Mouse (Mus musculus) heart, embryonic 16.5 days (tissue): ENCODE measurements around the gene Gse1. TPM values are rescaled to one million over a fixed set of nuclear protein-coding genes. Genes with fewer than 3 reads are reported as not detected.

Experiments
- ATAC-seq: fragments of 200-750 bp; cut with Nextera tagmentation; replicated peaks from 2 replicates; pipeline ENCODE4 v1.8.0; 2017; ENCODE audit warnings: moderate number of reproducible peaks; ENCODE audit not compliant: insufficient read depth, low FRiP score; ENCODE audit errors: extremely low read depth
- H3K27ac ChIP-seq: fragments of 300-500 bp; sonication (generic); 2 replicates; pipeline ENCODE4 v1.5.1; 2014; ENCODE audit warnings: mild to moderate bottlenecking, low read length, control low read depth, moderate library complexity
- H3K27me3 ChIP-seq: fragments of 300-500 bp; sonication (generic); 2 replicates; pipeline ENCODE4 v1.6.1; 2014; ENCODE audit warnings: low read length, mixed read lengths; ENCODE audit not compliant: control insufficient read depth, insufficient read depth
- H3K36me3 ChIP-seq: fragments of 300-500 bp; sonication (generic); 2 replicates; pipeline ENCODE4 v1.6.1; 2014; ENCODE audit not compliant: control insufficient read depth, insufficient read depth
- H3K4me1 ChIP-seq: fragments of 300-500 bp; sonication (generic); 2 replicates; pipeline ENCODE4 v1.6.1; 2014; ENCODE audit warnings: low read length, mixed read lengths; ENCODE audit not compliant: control insufficient read depth, insufficient read depth
- H3K4me2 ChIP-seq: fragments of 300-500 bp; sonication (generic); 2 replicates; pipeline ENCODE4 v1.6.1; 2014; ENCODE audit warnings: low read depth, mild to moderate bottlenecking, control low read depth, low read length
- H3K4me3 ChIP-seq: fragments of 300-500 bp; sonication (generic); 2 replicates; pipeline ENCODE4 v1.5.1; 2014; ENCODE audit warnings: mild to moderate bottlenecking, control low read depth, low read length
- H3K9ac ChIP-seq: fragments of 300-500 bp; sonication (generic); 2 replicates; pipeline ENCODE4 v1.6.1; 2014; ENCODE audit warnings: low read length, control low read depth
- H3K9me3 ChIP-seq: fragments of 300-500 bp; sonication (generic); replicated peaks from 2 replicates; pipeline ENCODE4 v1.6.1; 2016; ENCODE audit warnings: low read length; ENCODE audit not compliant: control insufficient read depth
- WGBS: fragments of 180-500 bp; shearing (Covaris S2); extraction: QIAGEN DNeasy Blood & Tissue Kit; methylation state at CpG from one replicate; pipeline ENCODE4 v1.1.7; 2014; 5-methylcytosine and 5-hydroxymethylcytosine counted together
- polyA plus RNA-seq: library from polyadenylated mRNA; unstranded; fragments of >200 nt; fragmentation: Nextera tagmentation; extraction: Ambion mirVana; gene quantifications from 2 replicates; pipeline ENCODE4 v1.2.1, GENCODE M21; 2015

Gene Gse1
- polyA plus RNA-seq, 1 experiment from 2014 or later, result 7.7 TPM

DNA sequence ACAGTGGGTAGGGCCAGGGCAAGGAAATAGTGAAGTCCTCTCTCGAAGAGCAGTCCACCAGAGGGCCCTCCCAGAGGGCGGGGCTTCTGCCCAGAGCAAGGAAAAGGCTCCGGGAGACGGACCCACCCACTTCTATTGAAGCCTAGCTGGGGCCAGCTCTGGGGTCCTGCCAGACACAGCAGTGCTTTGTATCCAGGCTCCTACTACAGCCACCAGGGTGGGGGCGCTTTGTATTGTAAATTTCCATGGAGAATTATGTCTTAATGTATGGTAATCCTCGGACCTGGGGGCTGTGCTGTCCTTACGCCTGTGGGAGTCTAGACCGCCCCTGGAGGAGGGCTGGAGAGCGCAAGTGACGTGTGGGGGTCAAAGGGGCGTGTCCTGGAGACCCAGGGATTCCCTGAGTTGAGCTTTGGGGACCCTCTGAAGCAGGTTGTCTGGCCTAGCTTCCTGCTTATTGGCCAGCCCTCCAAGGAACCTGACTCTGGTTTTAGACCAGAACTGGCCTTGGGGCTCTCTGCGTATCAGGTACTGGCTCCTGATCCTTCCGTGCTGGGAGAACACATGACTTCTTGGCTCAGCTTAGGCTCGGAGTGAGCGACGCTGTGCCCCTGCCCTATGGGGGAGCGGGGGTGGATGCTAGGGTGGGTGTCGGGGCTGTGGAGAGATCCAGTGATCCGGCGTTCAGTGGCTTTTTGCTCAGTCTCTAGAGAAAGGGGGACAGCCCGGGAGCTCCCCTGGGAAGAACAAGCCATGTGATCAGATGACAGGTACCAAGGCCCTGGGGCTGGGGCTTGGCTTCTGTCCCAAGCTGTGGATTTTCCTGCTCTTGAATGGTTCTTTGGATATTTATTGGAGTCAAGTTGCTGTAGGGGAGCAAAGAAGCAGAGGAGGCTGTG, 281.1 kb downstream of the Gse1 start:
- peaks cover 74% of the 10 kb centered on the region for H3K4me1 ChIP-seq
- ATAC-seq, result 0 out of 2 replicates have a peak, but pooled peaks have one; percentile 8
- H3K4me3 ChIP-seq, result peak overlapping the region; percentile 26
- no peaks in the 10 kb centered on the region for H3K27me3 ChIP-seq
- H3K27ac ChIP-seq, result peak overlapping the region; percentile 5
- H3K9me3 ChIP-seq, result no peaks in the 10 kb centered on the region
- peak overlapping the region; percentile 46 for H3K9ac ChIP-seq
- no peaks in the 10 kb centered on the region for H3K36me3 ChIP-seq
- peak overlapping the region; percentile 47 for H3K4me2 ChIP-seq
- 6% methylated on average over 21 of the region's 21 CpGs for WGBS

DNA sequence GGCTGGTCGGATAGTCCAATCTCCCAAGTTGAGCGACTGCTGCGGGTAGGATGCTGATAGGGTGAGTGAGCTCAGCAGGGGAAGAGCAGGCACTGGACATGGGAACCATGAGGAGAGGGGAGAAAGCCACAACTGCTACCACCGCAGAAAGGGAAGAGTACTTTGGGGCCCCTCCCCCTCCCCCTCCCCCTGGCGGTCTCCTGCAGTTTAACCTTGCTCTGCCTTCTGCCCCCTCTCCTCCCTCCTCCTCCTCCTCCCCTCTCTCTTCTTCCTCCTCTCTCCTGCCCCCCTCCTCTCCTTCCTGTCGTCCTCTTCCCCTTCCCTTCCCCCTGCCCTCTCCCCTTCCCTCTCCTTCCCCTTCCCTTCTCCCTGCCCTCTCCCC, 281.8 kb downstream of the Gse1 start:
- Histone ChIP-seq H3K36me3 (no peaks in the 10 kb centered on the region), H3K27me3 (no peaks in the 10 kb centered on the region), H3K9ac (peak overlapping the region; percentile 46), H3K9me3 (no peaks in the 10 kb centered on the region), H3K4me1 (peaks cover 68% of the 10 kb centered on the region), H3K4me3 (no peak overlapping the region), H3K4me2 (peak overlapping the region; percentile 47), H3K27ac (peak overlapping the region; percentile 5)
- no peak for ATAC-seq
- 6% methylated on average over 5 of the region's 6 CpGs for WGBS

DNA sequence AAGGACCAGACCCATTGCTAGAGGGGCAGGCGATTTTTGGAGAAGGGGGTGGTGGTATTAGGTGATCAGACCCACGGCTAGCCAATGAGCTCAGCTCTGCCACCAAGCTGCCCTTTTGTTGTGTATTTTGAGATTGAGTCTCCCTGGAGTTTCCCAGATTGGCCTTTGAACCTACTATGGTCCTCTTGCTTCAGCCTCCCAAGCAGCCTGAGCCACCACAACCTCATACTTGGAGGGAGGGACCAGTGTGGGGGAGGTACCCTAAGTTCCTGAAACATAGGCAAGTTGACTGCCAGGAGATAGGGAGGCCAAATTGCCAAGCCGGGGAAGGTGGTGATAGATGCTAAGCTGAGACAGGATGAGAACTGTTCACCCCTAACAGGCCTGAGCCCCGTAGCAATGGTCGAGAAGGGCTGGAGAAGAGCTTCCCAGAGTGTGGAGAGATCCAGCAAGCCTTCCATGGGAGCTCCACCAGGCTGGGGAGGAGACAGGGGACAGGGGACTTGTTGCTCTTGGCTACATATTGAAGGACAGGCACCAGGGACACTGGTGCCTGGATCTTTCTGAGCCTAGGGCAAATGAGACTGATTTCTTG, 282.7 kb downstream of the Gse1 start:
- Histone ChIP-seq H3K4me2 (no peak overlapping the region), H3K27me3 (no peaks in the 10 kb centered on the region), H3K4me3 (no peak overlapping the region), H3K9ac (peak overlapping the region; percentile 45), H3K4me1 (peaks cover 63% of the 10 kb centered on the region), H3K27ac (peak overlapping the region; percentile 78), H3K36me3 (no peaks in the 10 kb centered on the region), H3K9me3 (no peaks in the 10 kb centered on the region)
- no peak for ATAC-seq
- WGBS, result 17% methylated on average over 5 of the region's 5 CpGs

DNA sequence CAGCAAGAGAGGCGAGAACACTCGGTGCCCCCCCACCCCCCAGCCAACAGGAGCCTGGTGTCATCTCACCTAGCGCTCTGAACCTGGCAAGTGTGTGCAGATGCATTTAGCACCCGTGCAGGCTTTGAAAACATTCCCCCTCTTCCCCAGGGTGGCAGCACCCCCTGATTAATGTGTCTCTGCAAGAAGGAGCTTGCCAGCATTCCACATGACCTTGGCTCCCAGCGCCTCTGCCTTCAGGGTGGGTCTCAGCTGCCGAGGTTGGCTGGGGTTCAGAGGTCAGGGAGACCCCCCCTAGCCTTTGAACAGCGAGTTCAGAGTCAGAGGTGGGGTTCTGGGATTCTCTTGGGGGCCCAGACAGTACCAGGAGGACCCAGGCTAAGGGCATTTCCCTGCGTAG, 283.5 kb downstream of the Gse1 start:
- ATAC-seq, result no peak
- H3K36me3 ChIP-seq, result no peaks in the 10 kb centered on the region
- peak overlapping the region; percentile 49 for H3K9ac ChIP-seq
- no peak overlapping the region for H3K4me3 ChIP-seq
- no peak overlapping the region for H3K4me2 ChIP-seq
- no peaks in the 10 kb centered on the region for H3K27me3 ChIP-seq
- peak overlapping the region; percentile 78 for H3K27ac ChIP-seq
- H3K4me1 ChIP-seq, result peaks cover 66% of the 10 kb centered on the region
- H3K9me3 ChIP-seq, result no peaks in the 10 kb centered on the region
- WGBS, result 36% methylated on average over 8 of the region's 8 CpGs

DNA sequence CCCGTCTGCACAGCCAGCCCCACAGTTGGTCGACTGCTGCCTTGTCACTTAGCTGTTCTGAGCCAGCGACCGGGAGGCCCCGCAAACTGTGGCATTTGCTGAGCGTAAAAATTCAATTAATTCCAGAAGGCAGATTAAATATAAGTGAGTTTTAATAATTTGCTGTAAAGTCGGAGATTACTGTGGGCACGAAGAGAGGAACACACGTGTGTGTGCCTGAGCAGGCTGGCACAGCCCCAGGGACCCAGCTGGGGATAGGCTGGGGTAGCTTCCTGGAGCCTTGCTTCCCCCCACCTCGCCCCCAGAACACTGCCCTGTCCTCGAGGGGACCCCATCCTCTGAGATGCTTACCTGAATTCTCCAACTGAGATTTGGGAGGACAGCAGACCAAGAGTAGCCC, 284.1 kb downstream of the Gse1 start:
- ATAC-seq, result no peak
- H3K4me2 ChIP-seq, result no peak overlapping the region
- peaks cover 69% of the 10 kb centered on the region for H3K4me1 ChIP-seq
- H3K27me3 ChIP-seq, result no peaks in the 10 kb centered on the region
- no peak overlapping the region for H3K4me3 ChIP-seq
- peak overlapping the region; percentile 78; the same call in 1 of the 2 replicates for H3K27ac ChIP-seq
- 59% methylated on average over 11 of the region's 11 CpGs for WGBS
- no peaks in the 10 kb centered on the region for H3K36me3 ChIP-seq
- H3K9ac ChIP-seq, result no peak overlapping the region; the same call in 1 of the 2 replicates
- no peaks in the 10 kb centered on the region for H3K9me3 ChIP-seq

DNA sequence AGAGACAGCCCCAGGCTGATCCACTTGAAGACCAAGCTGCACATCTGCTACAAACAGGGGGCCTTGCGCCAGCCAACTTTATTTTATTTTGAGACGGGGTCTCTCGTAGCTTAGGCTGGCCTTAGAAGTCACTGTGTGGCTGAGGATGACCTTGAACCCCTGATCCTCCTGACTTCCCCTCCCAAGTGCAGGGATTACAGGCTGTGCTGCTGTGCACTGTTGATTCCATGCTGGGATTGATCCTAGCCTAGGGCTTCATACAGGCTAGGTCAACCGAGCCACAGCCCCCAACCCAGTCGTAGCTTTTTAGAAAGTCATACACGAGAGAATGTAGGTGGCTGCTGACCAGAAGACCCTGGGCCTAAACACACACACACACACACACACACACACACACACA, 284.9 kb downstream of the Gse1 start:
- H3K4me3 ChIP-seq, result no peak overlapping the region

DNA sequence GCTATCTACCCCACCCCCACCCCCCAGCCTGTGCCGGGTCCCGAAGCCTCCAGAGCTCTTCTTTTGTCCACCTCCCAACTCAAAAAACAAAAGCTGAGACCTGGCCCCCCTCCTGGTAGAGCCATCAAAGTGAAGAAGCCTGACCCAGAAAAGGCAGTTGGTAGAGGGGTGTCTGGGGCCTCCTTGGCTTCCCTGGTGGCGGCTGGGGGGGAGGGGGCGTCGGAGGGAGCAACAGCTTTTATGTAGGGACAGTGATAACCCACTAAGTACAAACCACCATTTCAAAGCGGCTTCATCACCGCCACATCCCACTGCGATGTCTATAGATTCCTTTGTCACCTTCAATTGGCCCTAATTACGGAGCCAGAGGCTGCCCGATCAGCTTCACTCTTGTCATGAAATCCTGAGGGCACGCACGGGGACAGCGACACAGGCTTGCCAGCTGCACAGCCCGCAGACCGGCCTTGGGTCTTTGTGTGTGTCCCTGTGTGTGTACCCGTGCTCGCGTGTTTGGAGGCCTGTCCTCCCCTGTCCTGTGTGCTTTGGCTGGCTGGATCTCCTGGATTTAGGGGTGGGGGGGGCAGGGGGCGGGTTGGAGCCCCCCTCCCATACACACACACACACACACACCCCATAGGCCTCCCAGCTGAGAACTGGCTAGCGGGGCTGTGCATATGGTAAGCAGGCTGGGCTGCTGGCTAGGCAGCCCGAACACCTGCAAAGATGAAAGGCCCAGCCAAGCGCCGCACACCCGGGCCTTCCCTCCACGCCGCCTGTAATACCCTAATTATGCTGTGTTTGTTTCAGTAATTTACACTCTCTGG, 285.6 kb downstream of the Gse1 start:
- Histone ChIP-seq H3K9ac (no peak overlapping the region; the same call in 1 of the 2 replicates), H3K27ac (peak overlapping the region; percentile 44; the same call in 1 of the 2 replicates)
- no peak for ATAC-seq

More for the DNA sequence above, 284.9 kb downstream of the Gse1 start:
- Histone ChIP-seq H3K27ac (no peak overlapping the region; the same call in 1 of the 2 replicates), H3K36me3 (no peaks in the 10 kb centered on the region), H3K4me2 (no peak overlapping the region), H3K9me3 (no peaks in the 10 kb centered on the region), H3K4me1 (peaks cover 76% of the 10 kb centered on the region), H3K27me3 (no peaks in the 10 kb centered on the region), H3K9ac (no peak overlapping the region; the same call in 1 of the 2 replicates)
- ATAC-seq, result no peak
- WGBS, result 67% methylated on average over 6 of the region's 6 CpGs

DNA sequence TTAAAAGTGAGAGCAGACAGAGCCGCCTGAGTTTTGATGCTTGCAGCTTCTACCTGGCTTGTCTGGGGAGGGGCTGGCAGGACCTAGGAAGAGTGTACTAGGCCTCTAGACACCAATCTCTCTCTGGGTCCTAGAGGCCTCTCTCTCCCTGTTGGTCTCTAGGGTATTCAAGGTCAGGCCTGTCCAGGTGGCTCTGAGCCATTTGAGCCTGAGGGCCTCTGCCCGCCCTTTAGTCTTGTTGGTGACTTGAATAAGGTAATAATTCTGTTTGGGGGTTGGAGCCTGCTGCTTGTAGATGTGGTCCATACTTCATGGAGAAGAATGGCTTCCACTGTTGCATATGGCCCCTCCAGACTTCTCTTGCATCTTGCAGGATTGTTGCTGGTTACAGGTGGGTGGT, 287.0 kb downstream of the Gse1 start:
- no peak for ATAC-seq
- Histone ChIP-seq H3K27ac (no peak overlapping the region), H3K4me2 (no peak overlapping the region), H3K4me3 (no peak overlapping the region), H3K9me3 (no peaks in the 10 kb centered on the region), H3K27me3 (no peaks in the 10 kb centered on the region), H3K36me3 (no peaks in the 10 kb centered on the region), H3K4me1 (peaks cover 71% of the 10 kb centered on the region), H3K9ac (no peak overlapping the region)
- WGBS, result 100% methylated on average over 2 of the region's 2 CpGs

More for the DNA sequence above, 285.6 kb downstream of the Gse1 start:
- Histone ChIP-seq H3K4me3 (no peak overlapping the region), H3K36me3 (no peaks in the 10 kb centered on the region), H3K4me2 (no peak overlapping the region; the same call in 1 of the 2 replicates), H3K27me3 (no peaks in the 10 kb centered on the region), H3K9me3 (no peaks in the 10 kb centered on the region), H3K4me1 (peaks cover 80% of the 10 kb centered on the region)
- 49% methylated on average over 26 of the region's 26 CpGs for WGBS
